Mouse (Mus musculus) intestine, embryonic 15.5 days (tissue): Measurements from ENCODE around the gene Fam98c. TPM values are rescaled to one million over a fixed set of nuclear protein-coding genes. Genes with fewer than 3 reads are reported as not detected.
A peak's percentile ranks its signal among the peaks of the same experiment; 100 is the strongest.
"Not testable (repeated sequence)": the region's sequence is repeated elsewhere in the genome, so short reads cannot be mapped to it uniquely, and the experiment has no call there.

Source experiments
- ATAC-seq: fragments of 200-750 bp; cut with Nextera tagmentation; 2 replicates; pipeline ENCODE4 v1.8.0; 2017; ENCODE audit warnings: moderate TSS enrichment, moderate library complexity
- H3K27ac ChIP-seq: fragments of 300-500 bp; sonication (generic); 2 replicates; pipeline ENCODE4 v1.5.1; 2015; ENCODE audit warnings: mild to moderate bottlenecking, inconsistent platforms
- H3K27me3 ChIP-seq: fragments of 300-500 bp; sonication (generic); replicated peaks from 2 replicates; pipeline ENCODE4 v1.6.1; 2015; ENCODE audit warnings: inconsistent platforms
- H3K36me3 ChIP-seq: fragments of 300-500 bp; sonication (generic); 2 replicates; pipeline ENCODE4 v1.6.1; 2015; ENCODE audit warnings: inconsistent platforms
- H3K4me1 ChIP-seq: fragments of 300-500 bp; sonication (generic); replicated peaks from 2 replicates; pipeline ENCODE4 v1.6.1; 2015; ENCODE audit warnings: inconsistent platforms
- H3K4me2 ChIP-seq: fragments of 300-500 bp; sonication (generic); replicated peaks from 2 replicates; pipeline ENCODE4 v1.6.1; 2015; ENCODE audit warnings: mild to moderate bottlenecking, inconsistent platforms
- H3K4me3 ChIP-seq: fragments of 300-500 bp; sonication (generic); replicated peaks from 2 replicates; pipeline ENCODE4 v1.5.1; 2015; ENCODE audit warnings: inconsistent platforms
- H3K9ac ChIP-seq: fragments of 300-500 bp; sonication (generic); 2 replicates; pipeline ENCODE4 v1.6.1; 2015; ENCODE audit warnings: inconsistent platforms
- H3K9me3 ChIP-seq: fragments of 300-500 bp; sonication (generic); 2 replicates; pipeline ENCODE4 v1.6.1; 2016; ENCODE audit warnings: inconsistent platforms
- WGBS: fragments of 180-500 bp; shearing (Covaris S2); methylation state at CpG from one replicate; pipeline ENCODE4 v1.1.7; 2015; 5-methylcytosine and 5-hydroxymethylcytosine counted together
- polyA plus RNA-seq: library from polyadenylated mRNA; unstranded; fragments of >200 nt; fragmentation: Nextera tagmentation; extraction: Ambion mirVana; gene quantifications from 2 replicates; pipeline ENCODE4 v1.2.1, GENCODE M21; 2015

Gene Fam98c
- polyA plus RNA-seq, result 48.7 and 49.3 TPM in 2 replicates

- Histone ChIP-seq H3K27me3 (peaks cover 13% of the 10 kb centered on the region), H3K27ac (peak within 1 kb of the TSS; percentile 97), H3K4me2 (peak within 1 kb of the TSS; percentile 95), H3K9me3 (0 out of 2 replicates have a peak, but pooled peaks cover 5% of the 10 kb centered on the region), H3K36me3 (peaks cover 7% of the 10 kb centered on the region), H3K4me1 (peaks cover 6% of the 10 kb centered on the region), H3K9ac (peak within 1 kb of the TSS; percentile 87), H3K4me3 (peak within 1 kb of the TSS; percentile 93)
- 3% methylated on average over 68 of the region's 68 CpGs for WGBS
- ATAC-seq, result peak; percentile 90
Measured at GRCm38 (mm10) chr7:29155838-29156782, at the start of gene Fam98c. Gene Fam98c, minus strand, starts transcription at chr7:29156234.

GRCm38 (mm10) chr7:29202577-29202976 lies 46.5 kb upstream of the Fam98c start:
- H3K9ac ChIP-seq, result no peak overlapping the region
- 78% methylated on average over 6 of the region's 6 CpGs for WGBS
- ATAC-seq, result no peak
- no peak overlapping the region for H3K27ac ChIP-seq
- H3K27me3 ChIP-seq, result no peaks in the 10 kb centered on the region
- H3K4me1 ChIP-seq, result no peaks in the 10 kb centered on the region
- no peaks in the 10 kb centered on the region for H3K9me3 ChIP-seq
- H3K4me3 ChIP-seq, result no peak overlapping the region
- no peaks in the 10 kb centered on the region for H3K36me3 ChIP-seq
- no peak overlapping the region for H3K4me2 ChIP-seq

- not testable (repeated sequence) for H3K9me3 ChIP-seq, H3K4me2 ChIP-seq, H3K27ac ChIP-seq, H3K4me1 ChIP-seq, H3K27me3 ChIP-seq, H3K4me3 ChIP-seq, H3K9ac ChIP-seq, H3K36me3 ChIP-seq
- WGBS, result 57% methylated on average over 1 of the region's 1 CpGs
- ATAC-seq, result peak; percentile 66
Measured at GRCm38 (mm10) chr7:29194230-29194629, 38.2 kb upstream of the Fam98c start.

GRCm38 (mm10) chr7:29181323-29181722 lies 25.3 kb upstream of the Fam98c start:
- not testable (repeated sequence) for H3K9ac ChIP-seq, H3K4me3 ChIP-seq, H3K4me2 ChIP-seq, H3K36me3 ChIP-seq, H3K27ac ChIP-seq, H3K27me3 ChIP-seq, ATAC-seq, H3K9me3 ChIP-seq
- peaks cover 13% of the 10 kb centered on the region for H3K4me1 ChIP-seq
- 93% methylated on average over 4 of the region's 4 CpGs for WGBS

GRCm38 (mm10) chr7:29180854-29181236 lies 24.8 kb upstream of the Fam98c start:
- 43% methylated on average over 5 of the region's 5 CpGs for WGBS

DNA sequence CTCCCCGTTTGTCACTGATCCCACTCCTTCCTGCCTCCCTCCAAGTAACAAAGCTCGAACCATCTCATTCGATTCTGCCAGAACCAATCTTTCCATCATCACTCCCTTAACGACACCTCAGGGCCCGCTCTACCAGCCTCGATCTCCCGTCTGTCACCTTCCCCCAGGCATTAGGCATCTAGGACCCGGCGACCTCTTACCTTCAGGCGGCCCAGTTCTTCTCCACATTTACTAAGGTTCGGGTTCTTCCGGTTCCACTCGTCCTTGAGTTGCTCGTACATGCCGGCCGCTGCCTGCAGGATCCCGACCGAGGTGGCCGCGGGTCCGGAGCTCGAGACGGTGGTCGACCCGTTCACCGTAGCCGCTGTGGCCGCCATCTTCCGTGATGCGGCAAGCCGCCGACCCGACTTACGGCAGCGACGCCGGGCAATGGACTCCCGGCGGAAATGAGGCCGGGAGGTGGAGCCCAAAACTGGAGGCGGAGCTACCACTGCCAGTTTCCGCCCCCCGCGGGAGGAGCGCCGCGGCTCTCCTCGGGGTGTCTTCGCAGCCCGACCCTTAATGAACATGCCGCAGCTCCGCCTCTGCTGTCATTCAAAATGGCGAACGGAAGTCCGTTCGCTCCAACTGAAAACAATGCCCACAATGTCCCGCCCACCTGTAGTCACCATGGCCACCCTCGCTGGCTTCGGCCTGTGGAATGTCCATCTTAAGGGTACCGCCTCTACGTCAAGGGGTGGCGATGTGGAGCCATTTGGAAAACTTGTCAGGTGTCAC lies 24.2 kb upstream of the Fam98c start, which contains the start of gene Psmd8:
Psmd8 (minus strand) TSS at position 625 of the 777 bp plus-strand sequence.
- Histone ChIP-seq H3K9ac (peak within 1 kb of the TSS; percentile 77), H3K36me3 (peaks cover 12% of the 10 kb centered on the region; the same call in 1 of the 2 replicates), H3K4me1 (peaks cover 13% of the 10 kb centered on the region), H3K4me2 (peak within 1 kb of the TSS; percentile 77), H3K9me3 (no peaks in the 10 kb centered on the region), H3K27me3 (no peaks in the 10 kb centered on the region), H3K4me3 (peak within 1 kb of the TSS; percentile 73), H3K27ac (peak within 1 kb of the TSS; percentile 27; the same call in 1 of the 2 replicates)
- WGBS, result under 1% methylated on average over 62 of the region's 62 CpGs
- peak; percentile 97 for ATAC-seq

More at GRCm38 (mm10) chr7:29180854-29181236, 24.8 kb upstream of the Fam98c start:
- H3K27ac ChIP-seq, result no peak overlapping the region; the same call in 1 of the 2 replicates
- H3K4me3 ChIP-seq, result peak overlapping the region; percentile 73
- peaks cover 13% of the 10 kb centered on the region for H3K4me1 ChIP-seq
- no peaks in the 10 kb centered on the region for H3K9me3 ChIP-seq
- no peak for ATAC-seq
- H3K27me3 ChIP-seq, result no peaks in the 10 kb centered on the region
- peaks cover 8% of the 10 kb centered on the region; the same call in 1 of the 2 replicates for H3K36me3 ChIP-seq
- no peak overlapping the region for H3K9ac ChIP-seq
- H3K4me2 ChIP-seq, result peak overlapping the region; percentile 77

DNA sequence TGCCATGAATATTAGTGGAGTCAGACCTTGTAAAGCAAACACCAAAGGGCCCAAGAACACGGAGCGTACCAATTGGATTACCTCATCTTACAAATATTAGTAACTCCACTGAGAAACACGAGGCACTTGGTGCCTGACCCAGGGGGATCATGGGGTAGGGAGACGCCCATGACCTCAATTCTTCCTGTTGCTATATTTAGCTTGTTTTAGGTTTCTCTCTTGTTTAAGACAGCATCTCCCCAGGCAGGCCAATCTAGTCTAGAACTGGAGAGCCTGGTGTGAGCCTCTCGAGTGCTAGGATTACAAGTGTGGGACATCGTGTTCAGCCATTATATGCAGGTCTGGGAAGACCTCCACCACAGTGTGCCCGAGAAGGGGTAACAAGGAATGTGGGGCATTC lies 23.3 kb upstream of the Fam98c start:
- Histone ChIP-seq H3K4me2 (peak overlapping the region; percentile 77), H3K36me3 (peaks cover 21% of the 10 kb centered on the region), H3K4me1 (peaks cover 13% of the 10 kb centered on the region), H3K27ac (no peak overlapping the region), H3K4me3 (peak overlapping the region; percentile 73), H3K9me3 (no peaks in the 10 kb centered on the region), H3K27me3 (peaks cover under 1% of the 10 kb centered on the region; the same call in 1 of the 2 replicates), H3K9ac (no peak overlapping the region)
- no peak for ATAC-seq
- 23% methylated on average over 7 of the region's 7 CpGs for WGBS

- WGBS, result 90% methylated on average over 4 of the region's 4 CpGs
- H3K9ac ChIP-seq, result no peak overlapping the region
- H3K27me3 ChIP-seq, result peaks cover 13% of the 10 kb centered on the region
- H3K4me1 ChIP-seq, result peaks cover 13% of the 10 kb centered on the region
- H3K4me2 ChIP-seq, result no peak overlapping the region
- ATAC-seq, result no peak
- H3K36me3 ChIP-seq, result peaks cover 31% of the 10 kb centered on the region
- H3K4me3 ChIP-seq, result no peak overlapping the region
- no peaks in the 10 kb centered on the region for H3K9me3 ChIP-seq
- H3K27ac ChIP-seq, result no peak overlapping the region
Measured at GRCm38 (mm10) chr7:29178106-29178505, 22.1 kb upstream of the Fam98c start.

- ATAC-seq, result no peak
- WGBS, result 49% methylated on average over 32 of the region's 32 CpGs
- Histone ChIP-seq H3K27ac (no peak overlapping the region), H3K4me3 (0 out of 2 replicates have a peak overlapping the region, but pooled peaks have one; percentile 58), H3K4me1 (peaks cover 32% of the 10 kb centered on the region), H3K27me3 (peaks cover 41% of the 10 kb centered on the region), H3K9ac (no peak overlapping the region), H3K9me3 (no peaks in the 10 kb centered on the region), H3K36me3 (peaks cover 36% of the 10 kb centered on the region), H3K4me2 (no peak overlapping the region)
Measured at GRCm38 (mm10) chr7:29172390-29173016, 16.5 kb upstream of the Fam98c start.

DNA sequence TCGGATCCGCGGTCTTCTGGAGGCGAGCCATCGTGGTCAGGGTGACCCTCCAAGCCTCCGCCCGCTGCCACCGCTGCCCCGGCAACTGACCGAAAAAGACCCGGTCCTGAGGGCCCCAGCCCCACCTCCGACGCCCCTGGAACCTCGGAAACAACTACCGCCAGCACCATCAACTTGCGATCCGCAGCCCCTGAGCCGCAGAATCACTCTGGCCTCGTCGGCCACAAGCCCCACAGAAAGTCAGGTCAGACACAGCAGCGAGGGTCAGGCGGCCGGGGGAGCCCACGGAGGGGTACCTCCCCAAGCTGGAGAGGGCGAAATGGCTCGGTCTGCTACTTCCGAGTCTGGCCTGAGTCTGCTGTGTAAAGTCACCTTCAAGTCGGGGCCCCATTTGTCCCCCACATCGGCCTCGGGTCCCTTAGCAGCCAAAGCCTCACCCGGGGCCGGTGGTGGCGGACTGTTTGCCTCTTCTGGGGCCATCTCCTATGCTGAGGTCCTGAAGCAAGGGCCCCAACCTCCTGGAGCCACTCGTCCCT lies 15.6 kb upstream of the Fam98c start:
- peaks cover 32% of the 10 kb centered on the region for H3K4me1 ChIP-seq
- H3K27ac ChIP-seq, result no peak overlapping the region
- no peaks in the 10 kb centered on the region for H3K9me3 ChIP-seq
- peak overlapping the region; percentile 58 for H3K4me3 ChIP-seq
- peaks cover 41% of the 10 kb centered on the region for H3K27me3 ChIP-seq
- peaks cover 36% of the 10 kb centered on the region for H3K36me3 ChIP-seq
- H3K9ac ChIP-seq, result peak overlapping the region; percentile 41
- WGBS, result 6% methylated on average over 34 of the region's 34 CpGs
- H3K4me2 ChIP-seq, result peak overlapping the region; percentile 89
- no peak for ATAC-seq

GRCm38 (mm10) chr7:29170755-29171561 lies 14.9 kb upstream of the Fam98c start:
- H3K27ac ChIP-seq, result no peak overlapping the region
- H3K36me3 ChIP-seq, result peaks cover 30% of the 10 kb centered on the region
- H3K27me3 ChIP-seq, result peaks cover 41% of the 10 kb centered on the region
- WGBS, result 2% methylated on average over 43 of the region's 43 CpGs
- ATAC-seq, result peak; percentile 6
- peaks cover 32% of the 10 kb centered on the region for H3K4me1 ChIP-seq
- H3K9me3 ChIP-seq, result no peaks in the 10 kb centered on the region
- peak overlapping the region; percentile 41 for H3K9ac ChIP-seq
- peak overlapping the region; percentile 89 for H3K4me2 ChIP-seq
- H3K4me3 ChIP-seq, result peak overlapping the region; percentile 58
